Mouse (Mus musculus): ENCODE measurements around the gene Itga5.
"Not testable (repeated sequence)": the region's sequence is repeated elsewhere in the genome, so short reads cannot be mapped to it uniquely, and the experiment has no call there.

Itga5 gene

GRCm38 (mm10) chr15:103366376-103367149 is at the start of gene Itga5:
Itga5 (minus strand) TSS chr15:103366763.
- DNase-seq (ENCODE audit: low spot score in 2 of 2) = no peak

- DNase-seq (ENCODE audit: low spot score in 2 of 2) = not testable (repeated sequence)
Measured at GRCm38 (mm10) chr15:103405586-103405985, 39.0 kb upstream of the Itga5 start.

- no peak for DNase-seq (ENCODE audit: low spot score in 2 of 2)
Measured at GRCm38 (mm10) chr15:103401361-103401760, 34.8 kb upstream of the Itga5 start.

GRCm38 (mm10) chr15:103393577-103393976 is 27.0 kb upstream of the Itga5 start:
- DNase-seq (ENCODE audit: low spot score in 2 of 2) = no peak

GRCm38 (mm10) chr15:103388556-103389145 is 22.1 kb upstream of the Itga5 start:
- no peak for DNase-seq (ENCODE audit: low spot score in 2 of 2)

- DNase-seq (ENCODE audit: low spot score in 2 of 2) = no peak
Measured at GRCm38 (mm10) chr15:103383771-103384488, 17.4 kb upstream of the Itga5 start.

GRCm38 (mm10) chr15:103382795-103383406 is 16.3 kb upstream of the Itga5 start:
- no peak for DNase-seq (ENCODE audit: low spot score in 2 of 2)

- no peak for DNase-seq (ENCODE audit: low spot score in 2 of 2)
Measured at GRCm38 (mm10) chr15:103382075-103382474, 15.5 kb upstream of the Itga5 start.

GRCm38 (mm10) chr15:103378665-103379356 is 12.2 kb upstream of the Itga5 start:
- no peak for DNase-seq (ENCODE audit: low spot score in 2 of 2)

GRCm38 (mm10) chr15:103377752-103378664 is 11.4 kb upstream of the Itga5 start:
- DNase-seq (ENCODE audit: low spot score in 2 of 2) = no peak

GRCm38 (mm10) chr15:103376837-103377269 is 10.3 kb upstream of the Itga5 start:
- DNase-seq (ENCODE audit: low spot score in 2 of 2) = no peak

- DNase-seq (ENCODE audit: low spot score in 2 of 2) = no peak
Measured at GRCm38 (mm10) chr15:103375112-103375800, 8.7 kb upstream of the Itga5 start.

GRCm38 (mm10) chr15:103372461-103372860 is 5.9 kb upstream of the Itga5 start:
- no peak for DNase-seq (ENCODE audit: low spot score in 2 of 2)

GRCm38 (mm10) chr15:103371741-103372140 is 5.2 kb upstream of the Itga5 start:
- no peak for DNase-seq (ENCODE audit: low spot score in 2 of 2)

- no peak for DNase-seq (ENCODE audit: low spot score in 2 of 2)
Measured at GRCm38 (mm10) chr15:103371208-103371607, 4.6 kb upstream of the Itga5 start.

- no peak for DNase-seq (ENCODE audit: low spot score in 2 of 2)
Measured at GRCm38 (mm10) chr15:103370462-103370861, 3.9 kb upstream of the Itga5 start.

GRCm38 (mm10) chr15:103369123-103369522 is 2.6 kb upstream of the Itga5 start:
- DNase-seq (ENCODE audit: low spot score in 2 of 2) = peak in 1 of 2 experiments; percentile 51

GRCm38 (mm10) chr15:103368179-103368940 is 1.8 kb upstream of the Itga5 start:
- no peak for DNase-seq (ENCODE audit: low spot score in 2 of 2)
